ENCODE assay signal across 10 mouse cellular contexts in genomic region chr13:43243240-43243639, GRCm38 (mm10).
A peak's percentile ranks its signal among the peaks of the same experiment; 100 is the strongest.
DNase-seq lines count a peak whose midpoint lies in the region; ATAC-seq and TF ChIP-seq lines count a peak whose summit lies in the region.
"Had no signal": no experiment of that assay in that cellular context is flagged by ENCODE, and none has a peak within 500 bp of the region (broad histone marks: within the 10 kb centered on the region; RNA-seq: fewer than 3 reads in every experiment).

No protein-coding gene starts in this region.

- TF ChIP-seq CTCF in CH12.LX (conservative IDR thresholded peaks at IDR 0.05 in 1 of 2, IDR thresholded peaks at IDR 0.05 in 1 of 2; ENCODE audit: low read depth in 2 of 2, low read length in 2 of 2), result no peak

- no peak overlapping the region for H3K27ac ChIP-seq in CH12.LX (ENCODE audit: insufficient read depth, low read depth)
- H3K27ac ChIP-seq in intestine, embryonic 15.5 days, result no peak overlapping the region
- H3K27ac ChIP-seq: hindbrain, embryonic 10.5 days; neural tube, embryonic 13.5 days had no signal

- 0 out of 2 replicates have a peak, but pooled peaks have one; percentile 24 for TF ChIP-seq POLR2A in CH12.LX (IDR thresholded peaks at IDR 0.05; ENCODE audit: low read depth, low read length)

- no peaks in the 10 kb centered on the region for H3K27me3 ChIP-seq in CH12.LX (replicated peaks)
- H3K27me3 ChIP-seq in intestine, embryonic 15.5 days (replicated peaks), result no peaks in the 10 kb centered on the region
- H3K27me3 ChIP-seq: neural tube, embryonic 13.5 days had no signal

- whole genome bisulfite sequencing in intestine, embryonic 15.5 days, result 83% methylated on average over 3 of the region's 3 CpGs

- peak; percentile 80 for ATAC-seq in inflammation-experienced regulatory T-cells, adult 6 months
- ATAC-seq in megakaryocyte-erythroid progenitor cell, adult 5-6 weeks (replicated peaks; ENCODE audit: low FRiP score, low TSS enrichment, poor library complexity, severe bottlenecking), result 0 out of 2 replicates have a peak, but pooled peaks have one; percentile 29
- no peak for ATAC-seq in intestine, embryonic 15.5 days

- TF ChIP-seq RAD21 in CH12.LX (IDR thresholded peaks at IDR 0.05; ENCODE audit: low read depth, low read length), result no peak

- H3K9ac ChIP-seq in CH12.LX (ENCODE audit: insufficient read depth, low read depth), result peak overlapping the region; percentile 53; the same call in 1 of the 2 replicates
- H3K9ac ChIP-seq in intestine, embryonic 15.5 days, result no peak overlapping the region
- H3K9ac ChIP-seq: neural tube, embryonic 13.5 days had no signal

- in situ Hi-C loops in CH12.LX (cut with MboI; ENCODE audit: low pct_ligation_motif_present, low pct_unique_long_range_greater_than_20kb, low sequenced_read_pairs), result no loop called here

- no peaks in the 10 kb centered on the region for H3K36me3 ChIP-seq in CH12.LX (replicated peaks in 1 of 2; ENCODE audit: control insufficient read depth in 1 of 2, insufficient read depth in 1 of 2, low read length in 1 of 2)
- H3K36me3 ChIP-seq in intestine, embryonic 15.5 days, result no peaks in the 10 kb centered on the region
- H3K36me3 ChIP-seq: hindbrain, embryonic 10.5 days had no signal

- H3K4me1 ChIP-seq in CH12.LX (ENCODE audit: control insufficient read depth in 1 of 2, insufficient read depth in 2 of 2), result peaks cover 24 to 54% of the 10 kb centered on the region in 2 experiments
- H3K4me1 ChIP-seq in intestine, embryonic 15.5 days (replicated peaks), result no peaks in the 10 kb centered on the region

- H3K4me2 ChIP-seq in CH12.LX (ENCODE audit: insufficient read depth, low read depth, poor library complexity, severe bottlenecking), result peak overlapping the region; percentile 76
- no peak overlapping the region for H3K4me2 ChIP-seq in intestine, embryonic 15.5 days (replicated peaks)
- H3K4me2 ChIP-seq: neural tube, embryonic 13.5 days had no signal

- no peaks in the 10 kb centered on the region for H3K9me3 ChIP-seq in CH12.LX (replicated peaks; ENCODE audit: low read length)
- H3K9me3 ChIP-seq in intestine, embryonic 15.5 days, result no peaks in the 10 kb centered on the region
- H3K9me3 ChIP-seq: hindbrain, embryonic 10.5 days; neural tube, embryonic 13.5 days had no signal

- no peaks in the 10 kb centered on the region for H3K79me2 ChIP-seq in CH12.LX (replicated peaks; ENCODE audit: control insufficient read depth, extremely low read depth, insufficient read depth, poor library complexity, severe bottlenecking)

- no peak overlapping the region for H3K4me3 ChIP-seq in CH12.LX (replicated peaks in 1 of 3; ENCODE audit: low read depth in 2 of 3, low read length in 2 of 3, poor library complexity in 1 of 3)
- H3K4me3 ChIP-seq in intestine, embryonic 15.5 days (replicated peaks), result no peak overlapping the region
- H3K4me3 ChIP-seq: hindbrain, embryonic 10.5 days; neural tube, embryonic 13.5 days had no signal

- dilution Hi-C loops in CH12.LX (cut with MboI; ENCODE audit: extremely low pct_ligation_motif_present, extremely low pct_unique_long_range_greater_than_20kb, low sequenced_read_pairs), result no loop called here

- DNase-seq in CD4-positive helper T cell, adult 2 months (ENCODE audit: low read depth, low spot score), result peak; percentile 78
- DNase-seq in CH12.LX (ENCODE audit: extremely low read depth), result peak; percentile 56
- no peak for DNase-seq in retina, postnatal 1 day
- DNase-seq in spleen, postnatal 14 days (ENCODE audit: low spot score in 2 of 2), result no peak
- DNase-seq: kidney, adult 8-10 months had no signal

- TF ChIP-seq EP300 in CH12.LX (IDR thresholded peaks at IDR 0.05; ENCODE audit: low read length), result no peak

TF ChIP-seq in CH12.LX, 34 proteins besides CTCF, POLR2A, EP300 and RAD21:
- TF ChIP-seq PAX5 (IDR thresholded peaks at IDR 0.05; ENCODE audit: low read length) (no peak), POLR2AphosphoS2 (IDR thresholded peaks at IDR 0.05; ENCODE audit: low read depth, low read length) (no peak), MAX (IDR thresholded peaks at IDR 0.05; ENCODE audit: low read length) (peak; percentile 20; the same call in 1 of the 2 replicates)

Comparison
In these comparisons a context has a peak if more than half of its experiments do, and no peak if none do; other contexts are left out.
1. DNase-seq: peak in CD4-positive helper T cell, adult 2 months (single experiment) and CH12.LX (single experiment); none in retina, postnatal 1 day (single experiment) and spleen, postnatal 14 days (0 of 2).